Mouse (Mus musculus): ENCODE measurements around the gene Plcg1.

DNA sequence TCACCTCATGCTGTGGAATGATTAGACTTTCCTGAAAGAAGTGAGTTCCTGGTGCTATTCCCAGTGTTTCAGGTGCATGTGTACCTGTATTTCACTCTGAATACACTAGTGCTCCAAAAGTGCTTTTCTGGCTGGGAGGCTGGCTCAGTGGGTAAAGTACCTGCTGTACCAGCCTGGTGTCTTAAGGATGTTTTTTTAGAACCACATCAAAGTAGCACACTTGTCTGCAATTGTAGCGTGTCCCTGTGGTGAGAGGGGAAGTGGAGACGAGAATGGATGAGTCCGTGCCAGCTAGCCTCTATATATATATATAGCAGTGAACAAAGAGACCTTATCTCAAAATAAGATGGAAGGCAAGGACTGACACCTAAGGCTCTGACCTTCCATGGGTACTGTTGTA is 29.5 kb upstream of the Plcg1 start:
- no peak for TF ChIP-seq TAL1 (IDR thresholded peaks at IDR 0.05; ENCODE audit: low read length)
- no peak for TF ChIP-seq GATA1 (IDR thresholded peaks at IDR 0.05; ENCODE audit: low read length)
